Mouse (Mus musculus): ENCODE results near the gene Rabggta. TPM values are rescaled to one million over a fixed set of nuclear protein-coding genes. Genes with fewer than 3 reads are reported as not detected.
A peak's percentile ranks its signal among the peaks of the same experiment; 100 is the strongest.

The Rabggta gene
- total RNA-seq, 4 experiments from 2014 or later: 52.2 to 54.7 (median 54.0) TPM

DNA sequence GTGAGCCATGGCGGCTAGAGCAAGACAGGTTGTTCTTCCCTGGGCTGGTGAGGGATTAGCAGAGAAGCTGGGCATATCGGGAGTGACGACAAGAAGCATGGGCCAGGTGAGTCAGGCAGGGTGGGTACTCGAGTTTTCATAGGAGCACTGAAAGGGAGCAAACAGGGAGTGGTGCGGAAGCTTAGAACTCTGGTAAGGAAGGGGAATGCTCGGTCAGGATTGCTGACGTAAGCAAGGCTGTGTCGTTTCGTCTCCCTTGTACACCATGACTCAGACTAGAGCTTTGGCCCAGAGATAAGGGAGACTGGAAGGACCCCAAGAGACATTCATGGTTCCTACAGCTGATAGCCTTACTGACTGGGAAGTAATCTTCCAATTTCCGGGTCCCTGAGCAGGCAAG is 11.8 kb upstream of the Rabggta start:
- no peak for DNase-seq (ENCODE audit: low spot score in 2 of 2)

DNA sequence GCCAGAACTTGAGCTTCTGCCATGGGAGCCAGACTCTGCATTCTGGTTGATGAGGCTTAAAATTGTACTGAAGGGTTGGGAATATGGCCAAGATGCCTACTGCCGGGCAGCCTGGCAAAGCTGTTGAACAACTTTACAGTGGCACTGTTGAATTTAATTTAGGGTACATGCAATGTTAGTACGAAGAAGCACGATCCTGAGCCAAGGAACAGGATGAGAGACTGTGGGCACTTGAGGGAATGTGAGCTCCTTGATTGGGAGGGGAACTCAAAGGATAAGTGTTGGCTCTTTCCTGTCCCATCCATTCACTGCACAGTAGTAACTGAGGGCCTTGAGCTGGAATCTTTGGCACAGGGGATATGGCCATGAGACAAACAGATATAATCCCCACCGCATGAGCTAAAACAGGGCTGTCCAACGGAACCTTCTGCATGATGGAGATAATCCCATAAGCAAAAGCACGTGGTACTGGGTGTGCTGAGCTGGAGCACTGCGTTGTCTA is 8.5 kb upstream of the Rabggta start:
- DNase-seq (ENCODE audit: low spot score in 2 of 2): peak in 1 of 2 experiments; percentile 28

DNA sequence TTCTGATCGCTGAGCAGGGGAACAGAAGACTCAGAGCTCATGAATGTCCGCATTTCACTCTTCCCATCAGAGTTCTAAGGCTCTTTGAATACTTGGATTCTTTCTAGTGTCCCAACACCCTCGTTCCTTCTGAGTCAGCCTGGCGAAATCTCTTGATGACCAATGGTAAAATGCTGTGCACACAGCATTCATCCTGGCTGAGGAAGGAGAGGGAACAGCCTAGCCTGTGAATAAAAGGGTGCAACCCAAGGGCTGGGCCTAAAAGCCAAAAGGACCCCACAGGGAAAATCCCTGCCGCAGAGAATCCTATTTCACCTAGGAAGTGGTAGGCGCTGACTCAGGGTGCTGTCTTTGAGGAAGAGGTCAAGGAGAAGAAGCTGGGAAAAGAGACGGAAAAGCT is 8.1 kb upstream of the Rabggta start:
- no peak for DNase-seq (ENCODE audit: low spot score in 2 of 2)

DNA sequence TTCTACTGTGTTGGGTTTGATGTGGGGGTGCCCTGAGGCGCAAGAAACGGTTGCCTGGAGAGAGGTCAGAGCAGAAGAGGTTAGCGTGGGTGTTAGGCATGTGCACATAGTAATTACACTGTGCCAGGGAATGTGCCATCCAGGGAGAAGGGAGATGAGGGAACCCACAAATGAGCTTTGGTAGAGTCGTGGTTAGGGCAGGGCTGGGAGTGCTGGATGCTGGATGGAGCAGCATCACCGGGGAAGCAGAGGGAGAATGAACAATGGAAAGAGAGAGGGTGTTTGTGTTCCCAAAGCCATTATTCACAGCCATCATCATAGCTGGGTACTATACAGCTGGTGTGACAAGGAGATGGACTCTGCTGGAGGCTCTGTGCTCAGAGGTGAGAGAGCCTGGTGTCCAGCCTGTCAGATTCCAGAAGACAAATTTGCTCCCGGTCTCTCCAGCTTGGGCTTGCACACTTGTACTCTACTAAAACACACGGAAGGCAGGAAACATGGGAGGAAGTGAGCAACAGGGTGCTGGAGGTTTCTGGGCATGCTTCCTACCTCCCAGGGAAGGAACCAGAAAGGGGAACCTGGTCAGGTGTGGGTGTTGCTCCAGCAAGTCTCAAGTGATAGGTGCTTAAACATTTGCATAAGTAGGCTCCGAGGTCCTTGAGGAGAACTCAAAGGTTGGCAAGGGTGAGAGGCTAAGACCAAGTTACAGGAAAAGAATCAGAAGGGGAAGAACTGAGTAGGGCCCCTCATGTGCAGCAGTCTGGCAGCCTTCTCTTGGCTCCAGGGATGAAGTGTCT is 6.0 kb upstream of the Rabggta start:
- no peak for DNase-seq (ENCODE audit: low spot score in 2 of 2)

DNA sequence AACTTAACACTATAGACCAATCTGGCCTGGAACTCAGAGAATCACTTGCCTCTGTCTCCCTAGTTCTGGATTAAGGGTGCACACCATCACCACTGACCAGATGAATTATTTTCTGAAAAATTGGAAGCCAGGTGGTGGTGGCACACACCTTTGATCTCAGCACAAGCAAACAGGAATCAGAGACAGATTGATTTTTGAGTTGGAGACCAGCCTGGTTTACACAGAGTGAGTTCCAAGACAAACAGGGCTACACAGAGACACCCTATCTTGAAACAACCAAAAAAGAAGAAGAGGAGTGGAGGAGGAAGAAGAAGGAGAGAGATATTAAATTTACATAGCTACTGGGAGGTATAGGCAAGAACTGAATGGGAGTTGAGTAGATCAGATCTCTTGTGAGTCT is 4.2 kb upstream of the Rabggta start:
- no peak for DNase-seq (ENCODE audit: low spot score in 2 of 2)

DNA sequence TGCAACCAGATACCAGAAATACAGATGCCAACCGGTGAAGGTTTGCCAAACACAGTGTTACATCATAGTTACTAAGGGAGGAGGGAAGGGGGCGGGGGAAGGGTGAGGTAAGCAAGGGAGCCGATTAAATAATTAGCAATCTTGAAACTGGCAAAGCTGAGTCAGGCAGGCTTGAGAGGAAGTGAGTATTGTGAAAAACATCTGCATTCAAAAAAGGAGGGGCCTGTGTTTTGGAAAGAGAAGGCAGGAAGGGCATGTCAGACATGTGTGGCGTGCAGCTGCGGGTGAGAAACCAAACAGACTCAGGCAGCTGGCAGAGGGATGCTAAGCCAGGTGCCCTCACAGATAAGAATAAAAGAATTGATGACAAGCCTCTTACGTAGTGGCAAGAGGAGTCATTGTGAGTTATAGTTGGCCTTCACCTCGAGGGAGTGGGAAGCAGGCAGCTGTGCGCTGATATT is 2.4 kb upstream of the Rabggta start:
- DNase-seq (ENCODE audit: low spot score in 2 of 2): no peak

DNA sequence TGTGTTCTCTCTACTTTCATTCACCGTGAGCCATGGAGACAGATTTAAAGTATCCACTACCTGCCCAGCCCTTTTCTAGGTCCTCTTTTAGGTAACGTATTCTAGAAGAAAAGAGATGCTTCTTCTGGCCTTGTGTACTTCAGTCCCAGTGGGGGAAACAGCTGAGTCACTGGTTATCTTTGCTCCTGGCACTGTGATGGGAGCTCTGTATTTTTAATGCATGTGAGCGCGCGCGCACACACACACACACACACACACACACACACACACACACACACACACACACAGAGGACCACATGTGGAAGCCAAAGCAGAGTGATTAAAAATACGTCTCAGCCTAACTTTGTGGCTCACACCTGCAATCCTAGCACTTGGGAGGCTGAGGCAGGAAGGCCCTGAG is 1.4 kb upstream of the Rabggta start:
- DNase-seq (ENCODE audit: low spot score in 2 of 2): no peak

GRCm38 (mm10) chr14:55722438-55722945 is 429 bp upstream of the Rabggta start:
- no peak for DNase-seq (ENCODE audit: low spot score in 2 of 2)

- no peak for DNase-seq (ENCODE audit: low spot score in 2 of 2)
Observed at GRCm38 (mm10) chr14:55721076-55721475, 987 bp downstream of the Rabggta start.

- no peak for DNase-seq (ENCODE audit: low spot score in 2 of 2)
Observed at GRCm38 (mm10) chr14:55720666-55721065, 1.4 kb downstream of the Rabggta start.

DNA sequence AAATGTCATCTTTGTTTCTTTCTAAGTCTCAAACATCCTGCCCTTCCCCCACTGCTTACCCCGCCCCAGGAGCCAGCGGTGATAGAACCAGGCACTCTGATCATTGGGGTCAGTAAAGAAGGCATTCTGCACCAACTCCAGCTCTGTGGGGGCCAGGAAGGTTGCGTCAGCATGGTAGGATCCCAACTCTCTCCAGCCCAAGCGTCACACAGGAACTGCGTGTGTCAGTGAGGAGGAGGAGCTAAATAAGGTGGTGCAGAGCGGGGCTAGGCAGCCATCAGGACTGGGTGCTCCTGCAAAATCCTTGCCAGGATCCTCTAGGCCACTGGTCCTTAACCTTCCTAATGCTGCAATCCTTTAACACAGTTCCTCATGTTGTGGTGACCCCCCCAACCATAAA is 2.3 kb downstream of the Rabggta start:
- DNase-seq (ENCODE audit: low spot score in 2 of 2): no peak

DNA sequence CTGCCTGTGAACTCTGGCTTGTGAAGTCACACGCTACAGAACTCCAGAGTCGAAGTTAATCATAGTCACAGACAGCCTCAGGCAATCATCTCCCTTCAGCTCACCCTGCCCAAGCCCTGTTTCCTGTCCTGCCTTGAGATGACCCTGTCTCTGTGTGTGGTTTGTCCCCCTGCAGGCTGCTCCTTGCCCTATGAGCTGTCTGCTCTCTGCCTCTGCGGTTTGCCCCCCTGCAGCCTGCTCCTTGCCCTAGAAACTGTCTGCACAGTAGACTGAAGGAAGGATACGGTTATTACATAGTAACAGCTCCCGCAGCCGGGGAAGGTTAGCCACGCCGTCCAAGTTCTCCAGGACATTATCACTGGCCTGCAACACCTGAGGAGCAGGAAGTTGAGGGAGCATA is 5.2 kb downstream of the Rabggta start:
- no peak for DNase-seq (ENCODE audit: low spot score in 2 of 2)

GRCm38 (mm10) chr14:55716271-55716670 is 5.8 kb downstream of the Rabggta start:
- DNase-seq (ENCODE audit: low spot score in 2 of 2): no peak

- DNase-seq (ENCODE audit: low spot score in 2 of 2): no peak
Observed at GRCm38 (mm10) chr14:55714893-55715292, 7.2 kb downstream of the Rabggta start.

DNA sequence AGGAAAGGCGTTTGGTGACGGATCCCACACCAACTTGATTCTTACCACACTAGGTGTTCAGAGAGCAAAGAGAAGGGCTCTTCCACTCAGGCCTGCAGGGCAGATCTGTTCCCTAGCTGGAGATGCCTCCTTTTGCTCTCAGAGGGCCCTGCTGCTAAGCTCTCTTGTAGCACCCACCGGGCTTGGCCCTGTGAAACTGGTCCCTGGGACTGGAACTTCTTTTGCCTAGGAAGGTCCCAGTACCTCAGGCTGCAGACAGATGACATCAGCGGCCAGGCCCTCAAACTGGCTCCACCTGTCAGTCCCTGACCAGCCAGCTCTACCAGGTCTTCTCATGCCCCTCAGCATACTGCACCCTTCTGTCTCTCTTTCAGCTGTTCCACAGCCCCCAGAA is 8.3 kb downstream of the Rabggta start, which contains the start of gene Tgm1:
Gene Tgm1 (minus strand): TSS at position 198 of the 394 bp plus-strand sequence.
- no peak for DNase-seq (ENCODE audit: low spot score in 2 of 2)

GRCm38 (mm10) chr14:55713007-55713728 is 8.9 kb downstream of the Rabggta start:
- DNase-seq (ENCODE audit: low spot score in 2 of 2): no peak

DNA sequence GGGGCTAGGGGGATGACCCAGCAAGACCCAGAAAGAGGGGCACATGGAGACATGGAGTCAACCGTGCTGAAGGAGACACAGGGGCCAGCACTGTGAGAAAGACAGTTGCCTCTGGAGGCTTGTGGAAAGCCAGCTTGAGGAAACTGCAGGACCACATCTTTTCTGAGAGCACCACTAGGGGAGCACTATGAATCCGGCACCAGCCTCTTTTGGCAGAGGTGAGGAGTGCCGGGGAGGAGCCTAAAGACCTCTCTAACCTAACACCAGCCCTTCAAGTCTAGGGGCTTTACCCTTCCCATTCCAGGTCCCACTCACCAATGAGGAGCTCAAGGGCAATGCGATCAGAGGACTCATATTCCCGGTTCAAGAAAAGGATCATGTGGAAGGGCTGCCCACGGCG is 10.3 kb downstream of the Rabggta start:
- no peak for DNase-seq (ENCODE audit: low spot score in 2 of 2)

DNA sequence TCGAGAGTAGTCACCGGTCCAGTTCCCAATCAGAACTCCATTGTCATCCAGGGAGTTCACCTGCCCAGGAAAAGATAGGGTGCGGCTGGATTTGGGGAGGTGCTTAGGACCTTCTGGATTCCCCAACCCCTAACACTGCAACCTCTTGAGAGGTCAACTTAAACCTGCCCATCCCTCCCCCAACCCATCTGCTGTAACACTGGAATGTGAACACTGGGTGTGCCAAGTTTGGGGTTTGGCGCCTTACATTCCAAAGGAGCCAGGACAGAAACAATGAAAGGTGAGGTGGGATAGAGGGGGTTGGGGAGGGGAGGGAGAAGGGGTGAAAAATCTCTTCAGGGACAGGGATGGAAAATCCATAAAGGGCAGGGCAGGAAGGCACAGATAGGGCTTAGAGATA is 12.6 kb downstream of the Rabggta start:
- DNase-seq (ENCODE audit: low spot score in 2 of 2): no peak

- DNase-seq (ENCODE audit: low spot score in 2 of 2): no peak
Observed at GRCm38 (mm10) chr14:55707397-55707796, 14.7 kb downstream of the Rabggta start.

GRCm38 (mm10) chr14:55706051-55706600 is 15.9 kb downstream of the Rabggta start:
- DNase-seq (ENCODE audit: low spot score in 2 of 2): no peak

- no peak for DNase-seq (ENCODE audit: low spot score in 2 of 2)
Observed at GRCm38 (mm10) chr14:55702761-55703160, 19.3 kb downstream of the Rabggta start.

- no peak for DNase-seq (ENCODE audit: low spot score in 2 of 2)
Observed at GRCm38 (mm10) chr14:55701131-55701530, 20.9 kb downstream of the Rabggta start.

All from left cerebral cortex, adult 8-10 months (tissue).